Mouse (Mus musculus): ENCODE results near the gene Tmem222. TPM values are rescaled to one million over a fixed set of nuclear protein-coding genes. Genes with fewer than 3 reads are reported as not detected.

The Tmem222 gene
- polyA plus RNA-seq, 1 experiment: 58.0 TPM

- Histone ChIP-seq H3K36me3 (ENCODE audit: control insufficient read depth, insufficient read depth, low read length) (no peaks in the 10 kb centered on the region), H3K4me1 (ENCODE audit: control insufficient read depth, insufficient read depth, insufficient read length) (no peaks in the 10 kb centered on the region), H3K27ac (ENCODE audit: insufficient read depth, low read length) (no peak overlapping the region), H3K4me3 (ENCODE audit: extremely low read depth, insufficient read depth, insufficient read length) (no peak overlapping the region), H3K27me3 (ENCODE audit: control insufficient read depth, insufficient read depth, low read length) (no peaks in the 10 kb centered on the region)
- 93% methylated on average over 8 of the region's 8 CpGs for WGBS
- no peak for TF ChIP-seq POLR2A (IDR thresholded peaks at IDR 0.05; ENCODE audit: low read depth, low read length)
- TF ChIP-seq CTCF (IDR thresholded peaks at IDR 0.05; ENCODE audit: extremely low read depth, insufficient read depth, insufficient read length, insufficient replicate concordance): no peak
- DNase-seq (ENCODE audit: low read depth in 1 of 2, low spot score in 2 of 2): no peak
Observed at GRCm38 (mm10) chr4:133229582-133229981, 48.0 kb downstream of the Tmem222 start.

DNA sequence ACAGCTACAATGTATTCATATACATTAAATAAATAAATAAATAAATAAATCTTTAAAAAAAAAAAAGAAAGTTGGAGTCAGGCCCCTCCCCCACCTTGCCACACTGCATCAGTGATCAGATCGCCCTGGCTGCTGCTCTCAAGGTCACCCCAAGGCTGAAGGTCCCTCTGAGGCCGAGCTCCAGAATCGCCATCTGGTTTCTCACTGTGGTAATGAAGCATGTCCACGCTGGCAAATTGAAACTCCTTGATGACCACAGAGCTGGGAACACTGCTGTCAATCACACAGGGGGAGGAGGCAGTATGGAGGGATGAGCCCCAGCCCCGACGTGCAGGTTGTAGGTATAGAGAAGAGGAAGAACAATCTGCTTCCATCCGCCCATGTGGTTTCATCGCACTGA lies 50.0 kb downstream of the Tmem222 start:
- 46% methylated on average over 8 of the region's 8 CpGs for WGBS
- no peak overlapping the region for H3K27ac ChIP-seq (ENCODE audit: insufficient read depth, low read length)
- no peaks in the 10 kb centered on the region for H3K36me3 ChIP-seq (ENCODE audit: control insufficient read depth, insufficient read depth, low read length)
- no peak for TF ChIP-seq POLR2A (IDR thresholded peaks at IDR 0.05; ENCODE audit: low read depth, low read length)
- TF ChIP-seq CTCF (IDR thresholded peaks at IDR 0.05; ENCODE audit: extremely low read depth, insufficient read depth, insufficient read length, insufficient replicate concordance): no peak
- no peaks in the 10 kb centered on the region for H3K27me3 ChIP-seq (ENCODE audit: control insufficient read depth, insufficient read depth, low read length)
- no peaks in the 10 kb centered on the region for H3K4me1 ChIP-seq (ENCODE audit: control insufficient read depth, insufficient read depth, insufficient read length)
- no peak for DNase-seq (ENCODE audit: low read depth in 1 of 2, low spot score in 2 of 2)
- no peak overlapping the region for H3K4me3 ChIP-seq (ENCODE audit: extremely low read depth, insufficient read depth, insufficient read length)

- no peaks in the 10 kb centered on the region for H3K4me1 ChIP-seq (ENCODE audit: control insufficient read depth, insufficient read depth, insufficient read length)
- H3K36me3 ChIP-seq (ENCODE audit: control insufficient read depth, insufficient read depth, low read length): no peaks in the 10 kb centered on the region
- H3K27me3 ChIP-seq (ENCODE audit: control insufficient read depth, insufficient read depth, low read length): no peaks in the 10 kb centered on the region
- no peak overlapping the region for H3K27ac ChIP-seq (ENCODE audit: insufficient read depth, low read length)
- no peak overlapping the region for H3K4me3 ChIP-seq (ENCODE audit: extremely low read depth, insufficient read depth, insufficient read length)
- DNase-seq (ENCODE audit: low read depth in 1 of 2, low spot score in 2 of 2): no peak
- TF ChIP-seq CTCF (IDR thresholded peaks at IDR 0.05; ENCODE audit: extremely low read depth, insufficient read depth, insufficient read length, insufficient replicate concordance): no peak
- TF ChIP-seq POLR2A (IDR thresholded peaks at IDR 0.05; ENCODE audit: low read depth, low read length): no peak
- 80% methylated on average over 10 of the region's 10 CpGs for WGBS
Observed at GRCm38 (mm10) chr4:133226073-133226472, 51.5 kb downstream of the Tmem222 start.

GRCm38 (mm10) chr4:133223875-133224274 lies 53.7 kb downstream of the Tmem222 start:
- H3K36me3 ChIP-seq (ENCODE audit: control insufficient read depth, insufficient read depth, low read length): no peaks in the 10 kb centered on the region
- 85% methylated on average over 5 of the region's 5 CpGs for WGBS
- TF ChIP-seq CTCF (IDR thresholded peaks at IDR 0.05; ENCODE audit: extremely low read depth, insufficient read depth, insufficient read length, insufficient replicate concordance) (no peak), POLR2A (IDR thresholded peaks at IDR 0.05; ENCODE audit: low read depth, low read length) (no peak)
- no peak overlapping the region for H3K27ac ChIP-seq (ENCODE audit: insufficient read depth, low read length)
- no peak for DNase-seq (ENCODE audit: low read depth in 1 of 2, low spot score in 2 of 2)
- H3K27me3 ChIP-seq (ENCODE audit: control insufficient read depth, insufficient read depth, low read length): no peaks in the 10 kb centered on the region
- no peak overlapping the region for H3K4me3 ChIP-seq (ENCODE audit: extremely low read depth, insufficient read depth, insufficient read length)
- no peaks in the 10 kb centered on the region for H3K4me1 ChIP-seq (ENCODE audit: control insufficient read depth, insufficient read depth, insufficient read length)

DNA sequence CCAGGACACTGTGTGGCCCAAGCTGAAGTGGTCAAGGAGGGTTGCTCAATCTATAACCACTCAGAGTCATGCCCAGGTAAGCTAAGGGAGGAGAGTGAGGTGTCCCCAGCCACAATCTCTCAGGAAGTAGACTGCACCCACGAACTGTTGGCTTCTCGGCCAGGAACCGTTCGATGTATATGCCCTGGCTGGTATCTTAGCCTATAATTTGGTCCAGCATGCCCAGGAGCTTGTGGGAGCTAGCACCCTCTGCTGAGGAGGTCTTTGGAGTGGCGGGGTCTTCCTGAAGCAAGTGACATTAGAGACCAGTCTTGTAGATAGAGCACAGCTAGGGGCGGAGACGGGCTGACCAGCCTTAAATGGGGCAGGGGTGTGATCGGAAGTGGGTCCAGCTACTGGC lies 55.9 kb downstream of the Tmem222 start:
- WGBS: 83% methylated on average over 8 of the region's 8 CpGs
- no peaks in the 10 kb centered on the region for H3K4me1 ChIP-seq (ENCODE audit: control insufficient read depth, insufficient read depth, insufficient read length)
- H3K36me3 ChIP-seq (ENCODE audit: control insufficient read depth, insufficient read depth, low read length): no peaks in the 10 kb centered on the region
- DNase-seq (ENCODE audit: low read depth in 1 of 2, low spot score in 2 of 2): no peak
- TF ChIP-seq POLR2A (IDR thresholded peaks at IDR 0.05; ENCODE audit: low read depth, low read length): no peak
- H3K4me3 ChIP-seq (ENCODE audit: extremely low read depth, insufficient read depth, insufficient read length): no peak overlapping the region
- H3K27ac ChIP-seq (ENCODE audit: insufficient read depth, low read length): no peak overlapping the region
- no peaks in the 10 kb centered on the region for H3K27me3 ChIP-seq (ENCODE audit: control insufficient read depth, insufficient read depth, low read length)

DNA sequence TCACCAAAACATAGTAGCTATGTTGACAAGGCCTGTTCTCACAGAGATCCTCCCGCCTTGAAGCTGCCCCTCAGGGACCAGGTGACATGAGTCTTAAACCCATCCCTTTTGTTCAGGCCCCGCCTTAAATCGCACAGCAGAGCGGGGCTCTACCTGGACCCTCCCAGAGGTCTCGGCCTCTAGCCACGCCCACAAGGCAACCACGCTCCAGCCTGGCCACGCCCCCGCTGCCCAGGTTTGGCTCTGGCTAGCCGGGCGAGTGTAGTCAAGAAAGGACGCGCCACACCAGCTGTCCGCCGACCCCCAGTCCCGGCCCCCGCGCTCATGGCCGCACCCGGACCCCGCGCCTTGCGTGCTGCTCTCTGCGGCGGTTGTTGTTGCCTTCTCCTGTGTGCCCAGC lies 56.9 kb downstream of the Tmem222 start:
- WGBS: 44% methylated on average over 25 of the region's 25 CpGs
- DNase-seq (ENCODE audit: low read depth in 1 of 2, low spot score in 2 of 2): no peak
- no peaks in the 10 kb centered on the region for H3K36me3 ChIP-seq (ENCODE audit: control insufficient read depth, insufficient read depth, low read length)
- no peaks in the 10 kb centered on the region for H3K4me1 ChIP-seq (ENCODE audit: control insufficient read depth, insufficient read depth, insufficient read length)
- TF ChIP-seq CTCF (IDR thresholded peaks at IDR 0.05; ENCODE audit: extremely low read depth, insufficient read depth, insufficient read length, insufficient replicate concordance) (no peak), POLR2A (IDR thresholded peaks at IDR 0.05; ENCODE audit: low read depth, low read length) (no peak)
- no peaks in the 10 kb centered on the region for H3K27me3 ChIP-seq (ENCODE audit: control insufficient read depth, insufficient read depth, low read length)
- no peak overlapping the region for H3K4me3 ChIP-seq (ENCODE audit: extremely low read depth, insufficient read depth, insufficient read length)
- H3K27ac ChIP-seq (ENCODE audit: insufficient read depth, low read length): no peak overlapping the region

DNA sequence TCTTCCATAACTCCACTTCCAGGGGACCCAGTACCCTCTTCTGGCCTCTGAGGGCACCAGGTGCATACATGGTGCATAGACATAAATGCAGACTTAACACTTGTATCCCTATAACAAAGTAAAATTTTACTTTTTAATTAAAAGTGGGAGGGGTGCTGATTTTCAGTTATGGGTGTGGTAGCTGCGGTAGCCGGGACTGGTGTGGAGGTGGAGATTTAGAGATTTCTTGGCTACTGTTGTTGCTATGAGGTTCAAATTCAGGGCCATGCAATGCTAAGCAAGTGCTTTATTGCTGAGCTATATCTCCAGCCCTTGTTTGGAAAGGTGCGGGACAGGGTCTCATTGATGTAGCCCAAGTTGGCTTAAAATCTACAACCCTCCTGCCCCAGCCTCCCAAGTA lies 58.8 kb downstream of the Tmem222 start:
- no peak overlapping the region for H3K27ac ChIP-seq (ENCODE audit: insufficient read depth, low read length)
- DNase-seq (ENCODE audit: low read depth in 1 of 2, low spot score in 2 of 2): no peak
- TF ChIP-seq POLR2A (IDR thresholded peaks at IDR 0.05; ENCODE audit: low read depth, low read length) (no peak), CTCF (IDR thresholded peaks at IDR 0.05; ENCODE audit: extremely low read depth, insufficient read depth, insufficient read length, insufficient replicate concordance) (no peak)
- H3K27me3 ChIP-seq (ENCODE audit: control insufficient read depth, insufficient read depth, low read length): no peaks in the 10 kb centered on the region
- H3K4me1 ChIP-seq (ENCODE audit: control insufficient read depth, insufficient read depth, insufficient read length): no peaks in the 10 kb centered on the region
- WGBS: 88% methylated on average over 3 of the region's 3 CpGs
- H3K4me3 ChIP-seq (ENCODE audit: extremely low read depth, insufficient read depth, insufficient read length): no peak overlapping the region
- no peaks in the 10 kb centered on the region for H3K36me3 ChIP-seq (ENCODE audit: control insufficient read depth, insufficient read depth, low read length)

Measured in spleen, adult 2 months (tissue).